Mouse (Mus musculus) CD4-positive, CD25-positive, alpha-beta regulatory T cell, adult 4 months (primary cell): ENCODE measurements around the gene Klf17. TPM values are rescaled to one million over a fixed set of nuclear protein-coding genes. Genes with fewer than 3 reads are reported as not detected.

Experiments
- polyA plus RNA-seq, 2 experiments: library from polyadenylated mRNA; unstranded; fragments of 100-300 nt; shearing (Covaris generic); gene quantifications; one replicate each; pipeline ENCODE4 v1.2.1; 2017

Klf17 gene
- polyA plus RNA-seq, 2 experiments from 2014 or later: not detected

Other genes with a start within 250 kb of the Klf17 start
- gene Eri3, start 215.3 kb downstream of the Klf17 start, polyA plus RNA-seq: 10 to 100 TPM; 50.0 to 61.7 TPM
- gene Dmap1, start 83.4 kb downstream of the Klf17 start, polyA plus RNA-seq: 10 to 100 TPM; 25.0 to 31.5 TPM
- gene Gm12845, start 41.2 kb downstream of the Klf17 start, polyA plus RNA-seq: not detected
- 1 to 10 TPM in 1 of 2 experiments, not detected in 1; 1.0 TPM for gene Slc6a9, start 68.9 kb upstream of the Klf17 start, polyA plus RNA-seq
- gene Ccdc24, start 106.9 kb upstream of the Klf17 start, polyA plus RNA-seq: not detected
- not detected for gene B4galt2, start 117.8 kb upstream of the Klf17 start, polyA plus RNA-seq
- 10 to 100 TPM; 91.3 to 92.4 TPM for gene Atp6v0b, start 121.7 kb upstream of the Klf17 start, polyA plus RNA-seq
- 10 to 100 TPM; 33.3 to 40.3 TPM for gene Dph2, start 126.4 kb upstream of the Klf17 start, polyA plus RNA-seq
- gene Ipo13, start 149.4 kb upstream of the Klf17 start, polyA plus RNA-seq: 10 to 100 TPM; 15.7 to 21.2 TPM
- gene Artn, start 164.1 kb upstream of the Klf17 start, polyA plus RNA-seq: not detected